Mouse (Mus musculus) erythroblast, embryonic 14.5 days (primary cell): ENCODE data around the gene Grin2d. TPM values are rescaled to one million over a fixed set of nuclear protein-coding genes. Genes with fewer than 3 reads are reported as not detected.
A peak's percentile ranks its signal among the peaks of the same experiment; 100 is the strongest.

Source experiments
- H3K27me3 ChIP-seq: 2 replicates; pipeline ENCODE4 v1.6.1; 2012; ENCODE audit warnings: inconsistent platforms; ENCODE audit not compliant: control insufficient read depth
- H3K36me3 ChIP-seq: 2 replicates; pipeline ENCODE4 v1.6.1; 2012; ENCODE audit warnings: mild to moderate bottlenecking, inconsistent platforms; ENCODE audit not compliant: control insufficient read depth
- H3K4me1 ChIP-seq: 2 replicates; pipeline ENCODE4 v1.6.1; 2012; ENCODE audit warnings: inconsistent platforms; ENCODE audit not compliant: control insufficient read depth
- H3K4me3 ChIP-seq: replicated peaks from 2 replicates; pipeline ENCODE3; 2012; ENCODE audit warnings: moderate library complexity, mild to moderate bottlenecking, inconsistent platforms
- H3K9me3 ChIP-seq: 2 replicates; pipeline ENCODE4 v1.6.1; 2012; ENCODE audit warnings: low read length, inconsistent platforms, mixed read lengths; ENCODE audit not compliant: control insufficient read depth
- GATA1 ChIP-seq: IDR thresholded peaks from 2 replicates; pipeline ENCODE4 v1.6.1; 2012; ENCODE audit warnings: low read length, inconsistent platforms, mixed read lengths
- TAL1 ChIP-seq: IDR thresholded peaks from 3 replicates; pipeline ENCODE4 v1.6.1; 2012; ENCODE audit warnings: low read length, inconsistent platforms, mixed read lengths
- polyA plus RNA-seq: library from polyadenylated mRNA; stranded (reverse); fragments of >175 nt; gene quantifications from 2 replicates; pipeline ENCODE4 v1.2.3, GENCODE M21; 2012

Grin2d gene
- polyA plus RNA-seq, 1 experiment: 0.01 TPM

GRCm38 (mm10) chr7:45880531-45880930 lies 2.4 kb upstream of the Grin2d start:
- peaks cover 3% of the 10 kb centered on the region; the same call in 1 of the 2 replicates for H3K4me1 ChIP-seq
- H3K4me3 ChIP-seq: no peak overlapping the region
- peaks cover 93% of the 10 kb centered on the region for H3K36me3 ChIP-seq
- H3K27me3 ChIP-seq: no peaks in the 10 kb centered on the region
- no peak for TF ChIP-seq TAL1
- no peak for TF ChIP-seq GATA1
- H3K9me3 ChIP-seq: peaks cover 3% of the 10 kb centered on the region

GRCm38 (mm10) chr7:45876895-45877294 lies 1.3 kb downstream of the Grin2d start:
- peaks cover 78% of the 10 kb centered on the region for H3K36me3 ChIP-seq

GRCm38 (mm10) chr7:45873061-45873947 lies 4.9 kb downstream of the Grin2d start:
- H3K4me1 ChIP-seq: peaks cover 26% of the 10 kb centered on the region
- H3K36me3 ChIP-seq: peaks cover 45% of the 10 kb centered on the region
- TF ChIP-seq TAL1: no peak
- TF ChIP-seq GATA1: no peak
- peak overlapping the region; percentile 76 for H3K4me3 ChIP-seq
- peaks cover 41% of the 10 kb centered on the region for H3K27me3 ChIP-seq
- peaks cover 2% of the 10 kb centered on the region; the same call in 1 of the 2 replicates for H3K9me3 ChIP-seq

More at GRCm38 (mm10) chr7:45876895-45877294, 1.3 kb downstream of the Grin2d start:
- no peak overlapping the region for H3K4me3 ChIP-seq
- peaks cover 3% of the 10 kb centered on the region for H3K9me3 ChIP-seq
- H3K4me1 ChIP-seq: peaks cover 27% of the 10 kb centered on the region
- TF ChIP-seq TAL1 (no peak), GATA1 (no peak)
- peaks cover 5% of the 10 kb centered on the region for H3K27me3 ChIP-seq

- Histone ChIP-seq H3K4me1 (peaks cover 26% of the 10 kb centered on the region), H3K27me3 (peaks cover 48% of the 10 kb centered on the region), H3K4me3 (peak within 1 kb of the TSS; percentile 76), H3K9me3 (peaks cover 2% of the 10 kb centered on the region; the same call in 1 of the 2 replicates), H3K36me3 (peaks cover 41% of the 10 kb centered on the region)
- TF ChIP-seq TAL1: no peak
- no peak for TF ChIP-seq GATA1
Measured at GRCm38 (mm10) chr7:45872624-45873023, 5.6 kb downstream of the Grin2d start, which contains the start of gene Kdelr1. Kdelr1 (plus strand) TSS chr7:45872772.

GRCm38 (mm10) chr7:45870282-45871058 lies 7.7 kb downstream of the Grin2d start:
- H3K4me3 ChIP-seq: no peak overlapping the region
- H3K4me1 ChIP-seq: peaks cover 35% of the 10 kb centered on the region
- peaks cover 68% of the 10 kb centered on the region for H3K27me3 ChIP-seq

GRCm38 (mm10) chr7:45869787-45870186 lies 8.4 kb downstream of the Grin2d start:
- H3K4me3 ChIP-seq: no peak overlapping the region
- H3K9me3 ChIP-seq: peaks cover 2% of the 10 kb centered on the region; the same call in 1 of the 2 replicates
- TF ChIP-seq GATA1 (no peak), TAL1 (no peak)
- H3K36me3 ChIP-seq: peaks cover 12% of the 10 kb centered on the region
- peaks cover 72% of the 10 kb centered on the region for H3K27me3 ChIP-seq
- H3K4me1 ChIP-seq: peaks cover 31% of the 10 kb centered on the region

More at GRCm38 (mm10) chr7:45870282-45871058, 7.7 kb downstream of the Grin2d start:
- H3K9me3 ChIP-seq: peaks cover 2% of the 10 kb centered on the region; the same call in 1 of the 2 replicates
- H3K36me3 ChIP-seq: peaks cover 19% of the 10 kb centered on the region
- TF ChIP-seq TAL1: no peak
- no peak for TF ChIP-seq GATA1

GRCm38 (mm10) chr7:45869107-45869670 lies 9.0 kb downstream of the Grin2d start:
- Histone ChIP-seq H3K4me1 (peaks cover 25% of the 10 kb centered on the region), H3K36me3 (peaks cover 6% of the 10 kb centered on the region), H3K9me3 (peaks cover 2% of the 10 kb centered on the region; the same call in 1 of the 2 replicates), H3K27me3 (peaks cover 72% of the 10 kb centered on the region), H3K4me3 (no peak overlapping the region)
- TF ChIP-seq TAL1 (no peak), GATA1 (no peak)

- Histone ChIP-seq H3K4me1 (peaks cover 12% of the 10 kb centered on the region), H3K9me3 (peaks cover 2% of the 10 kb centered on the region; the same call in 1 of the 2 replicates), H3K4me3 (no peak overlapping the region), H3K36me3 (no peaks in the 10 kb centered on the region), H3K27me3 (peaks cover 72% of the 10 kb centered on the region)
- TF ChIP-seq TAL1 (no peak), GATA1 (no peak)
Measured at GRCm38 (mm10) chr7:45867871-45868270, 10.3 kb downstream of the Grin2d start.
